Mouse (Mus musculus): ENCODE measurements around the gene Gm20388. TPM values are rescaled to one million over a fixed set of nuclear protein-coding genes. Genes with fewer than 3 reads are reported as not detected.
A peak's percentile ranks its signal among the peaks of the same experiment; 100 is the strongest.

Gene Gm20388
- total RNA-seq, 2 experiments from 2014 or later: 1.9 to 2.0 TPM

DNA sequence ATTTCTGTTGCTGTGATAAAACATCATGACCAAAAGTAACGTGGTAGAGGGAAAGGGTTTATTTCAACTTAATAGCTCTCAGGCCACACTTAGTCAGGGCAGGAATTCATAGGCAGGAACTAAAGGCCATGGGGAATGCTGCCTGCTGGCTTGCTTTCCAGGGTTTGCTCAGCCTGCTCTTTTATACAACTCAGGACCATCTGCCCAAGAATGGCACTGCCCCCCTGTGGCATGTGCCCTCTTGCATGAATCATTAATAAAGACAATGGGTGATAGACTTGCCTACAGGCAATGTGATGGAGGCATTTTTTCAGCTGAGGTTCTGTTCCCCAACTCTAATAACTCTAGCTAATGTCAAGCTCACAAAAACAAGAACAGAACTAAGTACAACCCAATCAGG lies 4131.6 kb downstream of the Gm20388 start:
- no peak for DNase-seq

DNA sequence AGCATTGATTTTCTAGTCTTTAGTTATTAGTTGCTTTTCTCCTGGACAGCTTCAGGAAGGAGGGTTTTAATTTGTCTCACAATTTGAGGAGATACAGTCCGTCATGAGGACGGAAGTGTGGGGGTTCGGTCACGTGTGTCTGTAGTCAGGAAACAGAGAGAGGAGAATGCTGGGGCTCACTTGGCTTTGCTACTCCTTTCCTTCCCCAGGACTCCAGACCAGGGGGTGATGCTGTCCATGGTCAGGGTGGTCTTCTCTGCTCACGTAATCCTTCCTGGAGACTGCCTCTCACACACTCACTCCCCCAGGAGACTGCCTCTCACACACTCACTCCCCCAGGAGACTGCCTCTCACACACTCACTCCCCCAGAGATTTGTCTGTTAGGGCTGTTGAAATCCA lies 4133.8 kb downstream of the Gm20388 start:
- no peak for DNase-seq

DNA sequence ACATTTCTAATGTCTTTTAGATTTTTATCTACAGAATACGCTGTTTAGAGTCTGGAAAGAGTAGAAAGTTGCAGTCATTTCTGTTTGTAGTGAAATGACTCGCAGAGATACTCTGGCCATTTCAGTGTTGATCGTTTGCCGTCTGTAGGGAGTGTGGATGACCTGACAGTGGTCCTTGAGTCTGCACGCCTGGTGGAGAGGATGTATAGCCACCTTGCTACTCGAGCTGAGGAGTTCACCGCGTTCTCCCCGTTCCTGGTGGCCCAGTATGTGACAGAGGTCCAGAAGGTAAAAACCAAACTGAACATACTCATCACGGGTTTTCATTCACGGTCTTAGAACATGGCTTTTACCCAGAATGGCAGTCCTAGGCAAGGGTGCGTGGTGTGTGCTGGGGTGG lies 4134.3 kb downstream of the Gm20388 start:
- DNase-seq: no peak

- no peak for DNase-seq
Measured at GRCm38 (mm10) chr8:124045856-124046255, 4135.2 kb downstream of the Gm20388 start.

GRCm38 (mm10) chr8:124052110-124052509 lies 4141.5 kb downstream of the Gm20388 start:
- peak; percentile 86 for DNase-seq

- DNase-seq: no peak
Measured at GRCm38 (mm10) chr8:124052568-124052967, 4141.9 kb downstream of the Gm20388 start.

DNA sequence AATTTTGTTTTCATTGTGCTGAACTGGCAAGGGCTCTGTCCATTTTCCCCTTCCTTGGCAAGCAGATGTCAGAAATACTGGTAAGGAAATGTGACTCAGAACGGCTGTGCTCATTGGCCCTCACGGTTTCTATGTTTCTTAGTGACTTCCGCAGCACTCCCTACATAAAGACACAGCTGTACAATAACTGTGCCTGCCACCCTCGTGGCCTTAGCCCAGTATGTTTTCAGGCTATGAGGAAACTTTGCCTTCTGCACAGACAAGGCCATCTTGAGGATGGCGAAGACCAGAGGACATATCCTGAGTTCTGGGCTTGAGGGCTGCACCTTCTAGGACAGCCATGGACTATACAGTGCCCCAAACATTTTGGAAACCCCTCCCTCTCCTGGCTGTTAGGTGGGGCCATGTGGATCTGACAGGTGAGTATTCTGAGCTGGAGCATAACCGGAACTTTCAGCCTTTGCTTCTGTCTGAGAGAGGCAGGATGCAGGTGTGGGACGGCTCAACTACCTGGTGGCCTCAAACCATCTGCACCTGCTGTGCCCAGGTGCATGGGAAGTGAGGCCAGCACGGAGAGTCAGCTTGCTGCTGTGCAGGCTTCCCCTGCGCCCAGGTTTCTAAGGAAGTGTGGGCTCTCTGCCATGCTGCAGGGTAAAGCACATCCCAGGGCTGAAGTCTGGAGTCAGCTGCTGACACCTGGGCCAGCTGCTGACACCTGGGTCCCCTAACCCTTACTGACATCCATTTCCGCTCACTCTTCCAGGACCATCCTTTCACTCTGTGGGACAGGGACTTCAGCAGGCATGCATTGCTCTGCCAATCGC lies 4146.4 kb downstream of the Gm20388 start:
- DNase-seq: no peak

GRCm38 (mm10) chr8:124066325-124067058 lies 4155.9 kb downstream of the Gm20388 start:
- no peak for DNase-seq

- no peak for DNase-seq
Measured at GRCm38 (mm10) chr8:124067059-124067750, 4156.6 kb downstream of the Gm20388 start.

- no peak for DNase-seq
Measured at GRCm38 (mm10) chr8:124070363-124071324, 4160.0 kb downstream of the Gm20388 start.

DNA sequence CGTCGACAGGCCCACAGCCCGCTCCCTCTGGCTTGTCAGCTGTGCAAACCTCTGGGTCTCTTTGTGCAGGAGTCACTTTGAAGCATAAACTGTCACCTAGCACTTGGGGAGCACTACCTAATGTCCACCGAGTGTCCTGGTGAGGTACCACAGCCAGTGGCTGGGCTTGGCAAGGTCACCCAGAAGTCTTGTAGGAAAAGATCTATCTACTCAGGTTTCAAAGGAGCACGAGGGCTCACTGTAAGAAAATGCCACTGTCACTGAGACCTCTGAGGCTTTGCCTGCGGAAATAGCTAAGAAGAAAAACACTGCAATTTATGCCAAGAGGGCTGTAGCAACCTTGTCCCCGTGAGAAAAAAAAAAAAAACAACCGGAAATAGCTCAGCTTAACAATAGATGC lies 4165.3 kb downstream of the Gm20388 start:
- DNase-seq: no peak

DNA sequence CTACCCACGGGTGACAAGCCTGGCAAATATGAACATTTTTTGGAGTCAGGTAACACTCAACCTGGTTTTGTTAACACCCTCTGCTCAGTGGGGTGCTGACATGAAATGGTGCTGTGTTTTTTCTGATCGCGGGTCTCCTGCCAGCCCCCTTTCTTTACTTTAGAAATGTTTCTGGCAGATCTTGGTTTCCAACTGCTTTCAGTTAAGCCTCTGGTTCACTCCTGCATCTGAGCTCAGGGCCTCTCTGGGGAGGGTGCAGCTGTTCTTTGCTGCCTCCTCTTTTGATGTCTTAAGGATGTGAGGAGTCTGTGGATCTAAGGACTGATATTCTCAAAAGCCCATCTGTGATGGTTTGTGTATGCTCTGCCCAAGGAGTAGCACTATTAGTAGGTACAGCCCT lies 4165.8 kb downstream of the Gm20388 start:
- no peak for DNase-seq

DNA sequence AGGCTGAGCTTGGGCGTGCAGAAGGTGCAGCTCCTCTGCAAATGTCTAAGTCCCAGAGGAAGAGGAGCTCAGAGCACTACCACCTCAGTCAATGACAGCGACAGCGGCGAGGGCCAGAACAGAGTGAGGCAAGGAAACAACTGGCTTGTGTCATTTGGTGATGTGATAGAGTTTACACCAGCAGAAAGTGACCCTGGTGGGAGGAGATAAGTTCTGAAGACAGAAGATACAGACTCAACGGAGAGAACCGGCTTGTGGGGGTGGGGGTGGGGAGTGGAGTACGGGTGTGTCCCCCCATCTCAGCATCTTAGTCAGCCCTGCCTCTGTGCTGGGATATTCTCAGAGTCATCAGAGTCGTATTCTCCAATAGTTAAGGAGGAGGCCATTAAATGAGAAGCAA lies 4166.7 kb downstream of the Gm20388 start:
- DNase-seq: no peak

DNA sequence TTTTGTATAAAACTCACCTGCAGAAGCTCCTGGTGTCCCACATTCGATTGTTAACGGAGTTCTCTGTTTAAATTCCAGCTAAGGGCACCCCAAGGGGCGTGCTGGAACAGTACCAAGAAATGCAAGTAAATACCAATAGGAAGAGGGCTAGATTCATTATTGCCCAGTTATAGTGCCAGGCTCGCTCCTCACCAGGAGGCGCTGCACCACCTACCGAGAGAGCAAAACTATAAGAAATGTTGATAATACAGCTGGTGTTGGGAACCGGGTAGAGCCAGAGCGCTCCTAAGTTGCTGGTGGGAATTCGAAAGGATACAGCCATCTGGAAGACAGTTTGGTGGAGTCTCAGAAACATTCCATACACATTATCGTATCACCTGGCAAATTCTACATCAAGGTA lies 4167.4 kb downstream of the Gm20388 start:
- peak; percentile 33 for DNase-seq

DNA sequence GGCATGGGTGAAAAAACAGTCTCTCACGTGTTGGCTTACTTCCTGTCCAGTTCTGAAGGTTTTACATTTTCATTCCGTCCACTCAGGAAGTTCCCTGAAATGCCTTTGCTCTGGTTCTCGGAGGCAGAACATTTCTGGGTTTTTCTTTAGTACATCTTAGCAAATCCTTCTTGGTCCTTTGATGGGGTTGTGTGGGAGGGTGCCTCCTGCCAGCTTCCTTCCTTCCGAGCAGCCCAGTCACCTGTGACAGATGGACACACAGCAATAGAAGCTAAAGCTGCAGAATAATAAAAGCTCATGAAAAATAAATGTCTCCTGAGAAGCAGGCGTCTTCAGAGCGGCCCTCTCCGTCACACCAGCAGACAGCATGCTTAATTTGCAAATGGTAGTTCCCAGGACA lies 4168.3 kb downstream of the Gm20388 start:
- DNase-seq: no peak

DNA sequence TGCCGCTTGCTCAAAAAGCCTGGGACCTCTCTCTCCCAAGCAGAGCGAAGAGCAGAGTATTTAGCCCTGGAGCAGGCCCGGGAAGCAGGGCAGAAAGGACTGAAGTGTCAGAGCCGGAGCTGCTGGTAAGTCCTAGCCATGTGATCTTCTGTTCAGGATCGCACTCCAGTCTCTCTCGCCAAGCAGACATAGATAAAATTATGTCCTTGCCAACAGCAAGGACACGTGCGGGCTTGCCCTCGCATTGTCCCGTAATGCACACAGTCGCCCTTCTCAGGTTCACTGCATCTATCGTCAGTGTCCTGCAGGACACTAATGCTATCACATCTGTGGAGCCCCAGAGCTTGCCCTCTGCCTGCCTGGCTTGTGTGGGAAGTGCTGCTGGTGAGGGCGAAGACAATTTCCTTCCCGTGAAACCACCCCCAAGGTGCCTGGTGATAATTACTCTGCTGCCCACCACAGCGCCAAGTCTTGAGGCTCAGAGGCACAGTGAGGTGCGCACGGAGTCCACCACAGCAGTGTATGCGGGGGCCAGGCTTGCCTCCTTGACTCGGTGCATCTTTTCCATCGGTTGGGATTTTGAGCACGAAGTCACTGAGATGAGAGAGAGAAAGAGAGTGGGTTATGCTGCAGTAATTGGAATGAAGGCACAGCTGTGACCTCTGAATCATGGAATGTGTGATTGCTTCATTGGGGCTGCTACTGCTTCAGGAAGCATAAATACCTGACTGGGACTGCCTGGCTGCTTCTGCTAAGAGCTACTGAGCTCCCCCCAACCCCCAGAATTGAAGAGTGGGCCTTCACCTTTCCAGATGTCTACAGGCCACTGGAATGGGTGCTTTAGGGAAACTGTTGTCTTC lies 4170.1 kb downstream of the Gm20388 start:
- DNase-seq: peak; percentile 13

DNA sequence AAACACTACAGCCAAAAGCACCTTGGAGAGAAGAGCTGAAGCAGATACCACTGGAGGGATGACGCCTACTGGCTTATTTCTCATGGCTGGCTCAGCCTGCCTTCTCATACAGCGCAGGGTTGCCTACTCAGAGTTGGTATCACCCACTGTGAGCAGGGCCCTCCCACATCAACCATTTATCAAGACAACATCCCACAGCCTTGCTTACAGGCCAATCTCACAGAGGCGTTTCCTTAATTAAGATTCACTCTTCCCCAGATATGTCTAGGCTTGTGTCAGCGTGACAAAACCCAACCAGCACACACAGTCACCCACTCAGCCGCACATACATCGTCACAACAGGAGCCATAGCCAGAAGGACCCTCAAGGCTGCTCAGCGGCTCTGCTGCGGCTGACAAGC lies 4172.0 kb downstream of the Gm20388 start:
- no peak for DNase-seq

- no peak for DNase-seq
Measured at GRCm38 (mm10) chr8:124083611-124084010, 4173.0 kb downstream of the Gm20388 start.

DNA sequence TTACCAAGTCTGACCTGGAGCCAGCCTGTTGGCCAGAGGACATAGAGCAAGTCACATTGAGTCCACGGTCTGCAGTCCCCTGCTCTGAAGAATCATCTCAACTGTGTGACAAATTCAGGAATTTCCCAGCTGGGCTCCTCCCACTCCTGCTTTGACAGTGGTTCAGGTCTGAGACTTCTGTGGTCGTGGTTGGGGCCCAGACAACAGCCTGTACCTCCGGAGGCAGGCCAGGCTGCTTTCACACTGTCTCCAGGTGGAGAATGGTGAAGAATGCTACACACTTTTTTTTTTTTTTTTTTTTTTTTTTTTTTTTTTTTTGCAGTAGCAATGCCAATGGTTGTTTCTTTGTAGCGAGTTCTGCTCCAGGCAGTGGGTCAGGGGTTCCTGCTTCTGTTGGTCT lies 4175.0 kb downstream of the Gm20388 start:
- no peak for DNase-seq

- DNase-seq: no peak
Measured at GRCm38 (mm10) chr8:124088092-124088613, 4177.5 kb downstream of the Gm20388 start.

GRCm38 (mm10) chr8:124089016-124089415 lies 4178.4 kb downstream of the Gm20388 start:
- no peak for DNase-seq
